Mouse (Mus musculus) hindbrain, postnatal 0 days (tissue): Measurements from ENCODE around the gene Prm1. TPM values are rescaled to one million over a fixed set of nuclear protein-coding genes. Genes with fewer than 3 reads are reported as not detected.
A peak's percentile ranks its signal among the peaks of the same experiment; 100 is the strongest.

Experiments
- ATAC-seq: fragments of 200-750 bp; cut with Nextera tagmentation; 2 replicates; pipeline ENCODE4 v1.8.0; 2017; ENCODE audit warnings: mild to moderate bottlenecking, moderate TSS enrichment, moderate library complexity
- DNase-seq: peaks from one replicate; pipeline ENCODE4 v3.0.0-alpha.2; 2015; ENCODE audit warnings: low spot score
- H3K27ac ChIP-seq: fragments of 300-500 bp; sonication (generic); 2 replicates; pipeline ENCODE4 v1.5.1; 2014; ENCODE audit warnings: mild to moderate bottlenecking
- H3K27me3 ChIP-seq: fragments of 300-500 bp; sonication (generic); 2 replicates; pipeline ENCODE4 v1.6.1; 2014; ENCODE audit warnings: low read length, mixed read lengths; ENCODE audit not compliant: insufficient read depth
- H3K36me3 ChIP-seq: fragments of 300-500 bp; sonication (generic); 2 replicates; pipeline ENCODE4 v1.6.1; 2014; ENCODE audit warnings: low read length, mixed read lengths; ENCODE audit not compliant: insufficient read depth
- H3K4me1 ChIP-seq: fragments of 300-500 bp; sonication (generic); 2 replicates; pipeline ENCODE4 v1.6.1; 2014; ENCODE audit warnings: antibody characterized with exemption, low read length, mixed read lengths; ENCODE audit not compliant: insufficient read depth
- H3K4me2 ChIP-seq: fragments of 300-500 bp; sonication (generic); 2 replicates; pipeline ENCODE4 v1.6.1; 2014; ENCODE audit warnings: low read depth, mild to moderate bottlenecking, low read length, moderate library complexity, mixed read lengths
- H3K4me3 ChIP-seq: fragments of 300-500 bp; sonication (generic); 2 replicates; pipeline ENCODE4 v1.5.1; 2014; ENCODE audit warnings: low read length
- H3K9ac ChIP-seq: fragments of 300-500 bp; sonication (generic); replicated peaks from 2 replicates; pipeline ENCODE4 v1.6.1; 2014; ENCODE audit warnings: mild to moderate bottlenecking, low read length, moderate library complexity, mixed read lengths
- H3K9me3 ChIP-seq: fragments of 300-500 bp; sonication (generic); 2 replicates; pipeline ENCODE4 v1.6.1; 2016; ENCODE audit warnings: low read length, mixed read lengths
- CTCF ChIP-seq: IDR thresholded peaks from 2 replicates; pipeline ENCODE4 v1.5.1; 2016; ENCODE audit warnings: antibody characterized with exemption, control low read depth, low read depth
- WGBS: fragments of 180-500 bp; shearing (Covaris S2); extraction: QIAGEN DNeasy Blood & Tissue Kit; methylation state at CpG from one replicate; pipeline ENCODE4 v1.1.7; 2014; 5-methylcytosine and 5-hydroxymethylcytosine counted together
- polyA plus RNA-seq: library from polyadenylated mRNA; unstranded; fragments of >200 nt; fragmentation: Nextera tagmentation; extraction: Ambion mirVana; gene quantifications from 2 replicates; pipeline ENCODE4 v1.2.1, GENCODE M21; 2015
- total RNA-seq: library from RNA; depleted of rRNA; stranded (reverse); fragments of >200 nt; gene quantifications from 2 replicates; pipeline ENCODE4 v1.2.3, GENCODE M21; 2014; rRNA removed

Prm1 gene
- total and polyA plus RNA-seq, 2 experiments from 2014 or later, result 0.70 TPM; not detected in 1

- Histone ChIP-seq H3K27me3 (no peaks in the 10 kb centered on the region), H3K9ac (no peak overlapping the region), H3K27ac (no peak overlapping the region), H3K4me1 (no peaks in the 10 kb centered on the region), H3K4me3 (no peak overlapping the region), H3K4me2 (no peak overlapping the region), H3K36me3 (no peaks in the 10 kb centered on the region), H3K9me3 (no peaks in the 10 kb centered on the region)
- DNase-seq (no peak), ATAC-seq (no peak)
- no peak for TF ChIP-seq CTCF
- 66% methylated on average over 6 of the region's 6 CpGs for WGBS
Observed at GRCm38 (mm10) chr16:10756168-10756567, 49.5 kb downstream of the Prm1 start.

- Histone ChIP-seq H3K27me3 (no peaks in the 10 kb centered on the region), H3K36me3 (no peaks in the 10 kb centered on the region), H3K9ac (no peak overlapping the region), H3K27ac (no peak overlapping the region), H3K4me3 (no peak overlapping the region), H3K4me2 (no peak overlapping the region), H3K9me3 (no peaks in the 10 kb centered on the region), H3K4me1 (no peaks in the 10 kb centered on the region)
- ATAC-seq (no peak), DNase-seq (no peak)
- 85% methylated on average over 3 of the region's 3 CpGs for WGBS
- no peak for TF ChIP-seq CTCF
Observed at GRCm38 (mm10) chr16:10754521-10755296, 50.9 kb downstream of the Prm1 start.

- ATAC-seq (peak; percentile 59; the same call in 1 of the 2 replicates), DNase-seq (peak; percentile 53)
- 0 out of 2 replicates have a peak overlapping the region, but pooled peaks have one; percentile 26 for H3K27ac ChIP-seq
- no peaks in the 10 kb centered on the region for H3K36me3 ChIP-seq
- TF ChIP-seq CTCF, result no peak
- H3K9me3 ChIP-seq, result no peaks in the 10 kb centered on the region
- no peak overlapping the region for H3K4me2 ChIP-seq
- WGBS, result 41% methylated on average over 7 of the region's 7 CpGs
- H3K9ac ChIP-seq, result no peak overlapping the region
- no peak overlapping the region for H3K4me3 ChIP-seq
- no peaks in the 10 kb centered on the region for H3K4me1 ChIP-seq
- no peaks in the 10 kb centered on the region for H3K27me3 ChIP-seq
Observed at GRCm38 (mm10) chr16:10749824-10750223, 55.8 kb downstream of the Prm1 start.

GRCm38 (mm10) chr16:10749226-10749625 is 56.4 kb downstream of the Prm1 start:
- no peak for ATAC-seq
- Histone ChIP-seq H3K4me2 (no peak overlapping the region), H3K27ac (0 out of 2 replicates have a peak overlapping the region, but pooled peaks have one; percentile 26)

More at GRCm38 (mm10) chr16:10749226-10749625, 56.4 kb downstream of the Prm1 start:
- TF ChIP-seq CTCF, result no peak
- Histone ChIP-seq H3K4me3 (no peak overlapping the region), H3K9ac (no peak overlapping the region), H3K9me3 (no peaks in the 10 kb centered on the region), H3K27me3 (no peaks in the 10 kb centered on the region), H3K36me3 (no peaks in the 10 kb centered on the region), H3K4me1 (no peaks in the 10 kb centered on the region)
- no peak for DNase-seq
- WGBS, result 75% methylated on average over 7 of the region's 7 CpGs

Other genes with a start within 250 kb of the Prm1 start
- gene Socs1, start 20.3 kb downstream of the Prm1 start, total RNA-seq, result 5.8 and 6.8 TPM in 2 replicates
- gene Socs1, start 20.3 kb downstream of the Prm1 start, polyA plus RNA-seq, result 4.4 and 4.8 TPM in 2 replicates
- gene Tnp2, start 17.2 kb downstream of the Prm1 start, total RNA-seq, result not detected in 2 replicates
- not detected in 2 replicates for gene Tnp2, start 17.2 kb downstream of the Prm1 start, polyA plus RNA-seq
- not detected in 2 replicates for gene Prm3, start 14.9 kb downstream of the Prm1 start, total RNA-seq
- not detected in 2 replicates for gene Prm3, start 14.9 kb downstream of the Prm1 start, polyA plus RNA-seq
- not detected in 2 replicates for gene Prm2, start 9.7 kb downstream of the Prm1 start, total RNA-seq
- gene Prm2, start 9.7 kb downstream of the Prm1 start, polyA plus RNA-seq, result not detected in 2 replicates
- gene Gm11172, start 7.1 kb upstream of the Prm1 start, total RNA-seq, result not detected in 2 replicates
- not detected in 2 replicates for gene Gm11172, start 7.1 kb upstream of the Prm1 start, polyA plus RNA-seq
- gene Rmi2, start 29.2 kb upstream of the Prm1 start, total RNA-seq, result 1.3 and 4.1 TPM in 2 replicates
- gene Rmi2, start 29.2 kb upstream of the Prm1 start, polyA plus RNA-seq, result 0.58 and 0.64 TPM in 2 replicates